Mouse (Mus musculus) left cerebral cortex, postnatal 14 days (tissue): ENCODE measurements around the gene Ick. TPM values are rescaled to one million over a fixed set of nuclear protein-coding genes. Genes with fewer than 3 reads are reported as not detected.

Experiments
- total RNA-seq, 2 experiments: library from RNA; stranded (reverse); gene quantifications; 2 replicates each; pipeline ENCODE4 v1.2.3; 2021

The Ick gene
- total RNA-seq, 2 experiments from 2014 or later = 23.1 to 23.2 TPM

Other genes starting within 250 kb of the Ick start
- 10 to 100 TPM; 75.5 to 79.5 TPM for gene Elovl5, start 191.8 kb upstream of the Ick start, total RNA-seq
- not detected for gene Gcm1, start 57.3 kb upstream of the Ick start, total RNA-seq
- gene Fbxo9, start 127 bp upstream of the Ick start, total RNA-seq = 100 to 1,000 TPM; 118 to 122 TPM
- gene Gsta4, start 73.6 kb downstream of the Ick start, total RNA-seq = 10 to 100 TPM; 34.9 to 36.3 TPM
- not detected for gene Gsta1, start 121.5 kb downstream of the Ick start, total RNA-seq
- not detected for gene Gm3776, start 147.9 kb downstream of the Ick start, total RNA-seq
- not detected for gene Gm10639, start 180.7 kb downstream of the Ick start, total RNA-seq
- not detected for gene Omt2a, start 205.6 kb downstream of the Ick start, total RNA-seq
- not detected for gene Omt2b, start 218.4 kb downstream of the Ick start, total RNA-seq
- not detected for gene Gsta2, start 246.6 kb downstream of the Ick start, total RNA-seq